Mouse (Mus musculus): ENCODE measurements around the gene Tln1. TPM values are rescaled to one million over a fixed set of nuclear protein-coding genes. Genes with fewer than 3 reads are reported as not detected.

Tln1 gene
- polyA plus RNA-seq, 2 experiments: 30.1 to 39.7 TPM

DNA sequence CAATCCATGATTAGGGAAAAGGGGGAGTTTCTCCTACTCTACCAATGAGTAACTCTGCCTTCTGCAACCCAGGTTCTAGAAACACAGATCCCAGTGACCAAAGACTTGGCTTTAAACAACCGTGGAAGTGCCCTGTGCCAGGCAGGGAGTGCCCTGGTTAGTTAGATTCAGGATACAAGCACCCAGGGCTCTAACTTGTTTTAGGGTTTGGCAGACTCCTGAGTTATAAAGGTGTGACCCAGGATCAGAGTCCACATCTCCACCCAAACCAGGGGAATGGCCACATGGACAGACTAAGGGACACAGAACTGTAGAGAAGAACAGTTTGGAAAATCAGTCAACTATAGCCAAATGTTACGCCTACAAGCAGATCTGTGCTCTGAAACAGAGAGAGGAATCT is 59.5 kb downstream of the Tln1 start:
- no peak overlapping the region for H3K4me2 ChIP-seq (ENCODE audit: low read depth)
- H3K27me3 ChIP-seq (ENCODE audit: control insufficient read depth, insufficient read depth, low read length): no peaks in the 10 kb centered on the region
- H3K9ac ChIP-seq (replicated peaks): no peak overlapping the region
- H3K36me3 ChIP-seq (replicated peaks; ENCODE audit: control insufficient read depth, insufficient read depth, low read depth): no peaks in the 10 kb centered on the region
- no peak for TF ChIP-seq EP300 (IDR thresholded peaks at IDR 0.05; ENCODE audit: low read depth)
- no peak for TF ChIP-seq CTCF (IDR thresholded peaks at IDR 0.05; ENCODE audit: low read depth)
- no peaks in the 10 kb centered on the region for H3K9me3 ChIP-seq (ENCODE audit: control insufficient read depth, low read length)
- 67% methylated on average over 2 of the region's 2 CpGs for whole genome bisulfite sequencing (ENCODE audit: insufficient replicate concordance)
- ATAC-seq (ENCODE audit: insufficient read depth) (no peak), DNase-seq (ENCODE audit: low read depth in 3 of 3, low spot score in 3 of 3) (no peak)
- no peak overlapping the region for H3K4me3 ChIP-seq (ENCODE audit: insufficient read depth in 1 of 2, low read depth in 2 of 2, low read length in 2 of 2)
- no peak overlapping the region for H3K27ac ChIP-seq
- H3K4me1 ChIP-seq (replicated peaks; ENCODE audit: control insufficient read depth in 2 of 2, insufficient read depth in 2 of 2, low read length in 1 of 2): peaks cover 4 to 22% of the 10 kb centered on the region in 2 experiments

GRCm38 (mm10) chr4:43499407-43500333 is 62.8 kb downstream of the Tln1 start, which contains the start of gene Arhgef39:
TSS of gene Arhgef39 (minus strand) at chr4:43499695.
- no peaks in the 10 kb centered on the region for H3K27me3 ChIP-seq (ENCODE audit: control insufficient read depth, insufficient read depth, low read length)
- DNase-seq (ENCODE audit: low read depth in 3 of 3, low spot score in 3 of 3) (peak; percentile 77 to 82 (median 79)), ATAC-seq (ENCODE audit: insufficient read depth) (peak; percentile 90)
- peak within 1 kb of the TSS; percentile 75 to 76 for H3K4me3 ChIP-seq (ENCODE audit: insufficient read depth in 1 of 2, low read depth in 2 of 2, low read length in 2 of 2)
- TF ChIP-seq CTCF (IDR thresholded peaks at IDR 0.05; ENCODE audit: low read depth) (no peak; the same call in 1 of the 2 replicates), EP300 (IDR thresholded peaks at IDR 0.05; ENCODE audit: low read depth) (no peak)
- H3K27ac ChIP-seq: peak within 1 kb of the TSS; percentile 36
- H3K9ac ChIP-seq (replicated peaks): peak within 1 kb of the TSS; percentile 85
- 8% methylated on average over 50 of the region's 50 CpGs for WGBS (ENCODE audit: insufficient replicate concordance)
- H3K36me3 ChIP-seq (replicated peaks; ENCODE audit: control insufficient read depth, insufficient read depth, low read depth): peaks cover 19% of the 10 kb centered on the region
- peak within 1 kb of the TSS; percentile 75 for H3K4me2 ChIP-seq (ENCODE audit: low read depth)
- peaks cover 8 to 24% of the 10 kb centered on the region in 2 experiments for H3K4me1 ChIP-seq (replicated peaks; ENCODE audit: control insufficient read depth in 2 of 2, insufficient read depth in 2 of 2, low read length in 1 of 2)
- H3K9me3 ChIP-seq (ENCODE audit: control insufficient read depth, low read length): no peaks in the 10 kb centered on the region

GRCm38 (mm10) chr4:43498983-43499382 is 63.5 kb downstream of the Tln1 start:
- Histone ChIP-seq H3K4me3 (ENCODE audit: insufficient read depth in 1 of 2, low read depth in 2 of 2, low read length in 2 of 2) (peak overlapping the region; percentile 75 to 76), H3K27ac (peak overlapping the region; percentile 36), H3K36me3 (replicated peaks; ENCODE audit: control insufficient read depth, insufficient read depth, low read depth) (peaks cover 19% of the 10 kb centered on the region), H3K4me1 (replicated peaks; ENCODE audit: control insufficient read depth in 2 of 2, insufficient read depth in 2 of 2, low read length in 1 of 2) (peaks cover 12 to 26% of the 10 kb centered on the region in 2 experiments), H3K4me2 (ENCODE audit: low read depth) (peak overlapping the region; percentile 75), H3K9ac (replicated peaks) (peak overlapping the region; percentile 85), H3K9me3 (ENCODE audit: control insufficient read depth, low read length) (no peaks in the 10 kb centered on the region), H3K27me3 (ENCODE audit: control insufficient read depth, insufficient read depth, low read length) (no peaks in the 10 kb centered on the region)
- DNase-seq (ENCODE audit: low read depth in 3 of 3, low spot score in 3 of 3) (peak in 2 of 3 experiments; percentile 39 to 50), ATAC-seq (ENCODE audit: insufficient read depth) (peak; percentile 77)
- 6% methylated on average over 8 of the region's 8 CpGs for WGBS (ENCODE audit: insufficient replicate concordance)
- TF ChIP-seq EP300 (IDR thresholded peaks at IDR 0.05; ENCODE audit: low read depth) (no peak), CTCF (IDR thresholded peaks at IDR 0.05; ENCODE audit: low read depth) (peak; percentile 80)

GRCm38 (mm10) chr4:43497946-43498345 is 64.5 kb downstream of the Tln1 start:
- Histone ChIP-seq H3K27ac (no peak overlapping the region), H3K4me1 (replicated peaks; ENCODE audit: control insufficient read depth in 2 of 2, insufficient read depth in 2 of 2, low read length in 1 of 2) (peaks cover 12 to 25% of the 10 kb centered on the region in 2 experiments)
- 63% methylated on average over 4 of the region's 4 CpGs for WGBS (ENCODE audit: insufficient replicate concordance)

GRCm38 (mm10) chr4:43497405-43497804 is 65.1 kb downstream of the Tln1 start:
- H3K4me3 ChIP-seq (ENCODE audit: insufficient read depth in 1 of 2, low read depth in 2 of 2, low read length in 2 of 2): peak overlapping the region in 1 of 2 experiments; percentile 75; a peak in 2 of 4 replicates
- H3K4me1 ChIP-seq (replicated peaks; ENCODE audit: control insufficient read depth in 2 of 2, insufficient read depth in 2 of 2, low read length in 1 of 2): peaks cover 12 to 25% of the 10 kb centered on the region in 2 experiments

More at GRCm38 (mm10) chr4:43497946-43498345, 64.5 kb downstream of the Tln1 start:
- no peaks in the 10 kb centered on the region for H3K9me3 ChIP-seq (ENCODE audit: control insufficient read depth, low read length)
- DNase-seq (ENCODE audit: low read depth in 3 of 3, low spot score in 3 of 3): no peak
- H3K4me3 ChIP-seq (ENCODE audit: insufficient read depth in 1 of 2, low read depth in 2 of 2, low read length in 2 of 2): peak overlapping the region; percentile 75 to 76
- H3K27me3 ChIP-seq (ENCODE audit: control insufficient read depth, insufficient read depth, low read length): no peaks in the 10 kb centered on the region
- H3K9ac ChIP-seq (replicated peaks): peak overlapping the region; percentile 85
- H3K36me3 ChIP-seq (replicated peaks; ENCODE audit: control insufficient read depth, insufficient read depth, low read depth): peaks cover 19% of the 10 kb centered on the region
- TF ChIP-seq CTCF (IDR thresholded peaks at IDR 0.05; ENCODE audit: low read depth) (no peak), EP300 (IDR thresholded peaks at IDR 0.05; ENCODE audit: low read depth) (no peak)
- ATAC-seq (ENCODE audit: insufficient read depth): no peak
- peak overlapping the region; percentile 75 for H3K4me2 ChIP-seq (ENCODE audit: low read depth)

More at GRCm38 (mm10) chr4:43497405-43497804, 65.1 kb downstream of the Tln1 start:
- 90% methylated on average over 8 of the region's 8 CpGs for WGBS (ENCODE audit: insufficient replicate concordance)
- Histone ChIP-seq H3K4me2 (ENCODE audit: low read depth) (peak overlapping the region; percentile 75), H3K27ac (no peak overlapping the region), H3K9ac (replicated peaks) (no peak overlapping the region; the same call in 1 of the 2 replicates), H3K36me3 (replicated peaks; ENCODE audit: control insufficient read depth, insufficient read depth, low read depth) (peaks cover 19% of the 10 kb centered on the region), H3K27me3 (ENCODE audit: control insufficient read depth, insufficient read depth, low read length) (no peaks in the 10 kb centered on the region), H3K9me3 (ENCODE audit: control insufficient read depth, low read length) (no peaks in the 10 kb centered on the region)
- ATAC-seq (ENCODE audit: insufficient read depth) (no peak), DNase-seq (ENCODE audit: low read depth in 3 of 3, low spot score in 3 of 3) (no peak)
- TF ChIP-seq CTCF (IDR thresholded peaks at IDR 0.05; ENCODE audit: low read depth) (no peak), EP300 (IDR thresholded peaks at IDR 0.05; ENCODE audit: low read depth) (no peak)

Data from liver, embryonic 14.5 days (tissue).